Mouse (Mus musculus) stomach, postnatal 0 days (tissue): ENCODE data around the gene Atxn7l1.

Source experiments
- CTCF ChIP-seq: IDR thresholded peaks from 2 replicates; pipeline ENCODE4 v1.5.1; 2016; ENCODE audit warnings: antibody characterized with exemption, low read depth, mild to moderate bottlenecking, moderate library complexity
- EP300 ChIP-seq: optimal IDR thresholded peaks from 2 replicates; pipeline ENCODE3; 2016; ENCODE audit warnings: antibody characterized with exemption

GRCm38 (mm10) chr12:33405398-33406026 is 258.0 kb downstream of the Atxn7l1 start:
- TF ChIP-seq CTCF (no peak), EP300 (no peak)
